Mouse (Mus musculus): ENCODE data around the gene Lima1. TPM values are rescaled to one million over a fixed set of nuclear protein-coding genes. Genes with fewer than 3 reads are reported as not detected.
"Not testable (repeated sequence)": the region's sequence is repeated elsewhere in the genome, so short reads cannot be mapped to it uniquely, and the experiment has no call there.

The Lima1 gene
- polyA plus RNA-seq, 1 experiment from 2014 or later: 92.7 TPM

DNA sequence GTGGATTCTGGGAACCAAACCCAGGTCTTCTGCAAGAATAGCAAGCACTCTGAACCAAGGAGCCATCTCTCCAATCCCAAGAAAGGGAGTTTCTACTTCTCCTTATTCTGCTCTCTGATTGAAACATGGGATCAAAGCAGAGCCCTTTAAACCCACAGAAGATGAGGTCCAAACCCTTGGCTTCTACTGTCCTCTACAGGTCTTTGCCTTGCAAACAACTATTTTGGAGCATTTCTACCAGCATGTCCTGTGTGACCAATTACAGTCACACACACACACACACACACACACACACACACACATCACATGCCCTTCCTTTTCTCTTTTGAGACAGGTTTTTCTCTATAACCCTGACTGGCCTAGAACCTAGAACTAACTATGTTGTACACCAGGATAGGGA, 21.4 kb upstream of the Lima1 start:
- H3K27me3 ChIP-seq: no peaks in the 10 kb centered on the region
- H3K9ac ChIP-seq: no peak overlapping the region
- no peak overlapping the region for H3K4me2 ChIP-seq (replicated peaks)
- H3K36me3 ChIP-seq: no peaks in the 10 kb centered on the region
- no peaks in the 10 kb centered on the region for H3K4me1 ChIP-seq
- no peak overlapping the region for H3K4me3 ChIP-seq
- peaks cover 5% of the 10 kb centered on the region; the same call in 1 of the 2 replicates for H3K9me3 ChIP-seq
- H3K27ac ChIP-seq: no peak overlapping the region
- ATAC-seq (ENCODE audit: insufficient number of reproducible peaks, insufficient read depth, low FRiP score, low TSS enrichment): no peak

DNA sequence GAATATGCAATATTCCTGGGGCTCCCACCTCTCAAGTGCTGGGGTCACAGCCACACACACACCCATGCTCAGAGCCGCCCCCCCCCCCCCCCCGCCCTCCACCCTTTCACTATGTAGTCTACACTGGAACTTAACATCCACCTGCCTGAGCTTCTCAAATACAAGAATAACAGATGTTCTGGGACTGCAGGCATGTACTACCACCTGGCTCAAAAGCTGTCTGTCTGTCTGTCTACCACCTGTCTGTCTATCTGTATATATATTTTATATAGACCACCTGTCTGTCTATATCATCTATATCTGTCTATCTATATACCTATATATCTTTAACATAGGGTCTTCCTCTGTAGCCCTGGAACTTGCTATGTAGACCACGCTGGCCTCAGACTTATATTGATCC, 16.1 kb upstream of the Lima1 start:
- Histone ChIP-seq H3K9ac (no peak overlapping the region), H3K27ac (no peak overlapping the region), H3K36me3 (no peaks in the 10 kb centered on the region), H3K9me3 (no peaks in the 10 kb centered on the region), H3K4me1 (peaks cover 11% of the 10 kb centered on the region; the same call in 1 of the 2 replicates), H3K4me2 (replicated peaks) (no peak overlapping the region), H3K27me3 (no peaks in the 10 kb centered on the region), H3K4me3 (no peak overlapping the region)
- 77% methylated on average over 3 of the region's 3 CpGs for WGBS
- no peak for ATAC-seq (ENCODE audit: insufficient number of reproducible peaks, insufficient read depth, low FRiP score, low TSS enrichment)

DNA sequence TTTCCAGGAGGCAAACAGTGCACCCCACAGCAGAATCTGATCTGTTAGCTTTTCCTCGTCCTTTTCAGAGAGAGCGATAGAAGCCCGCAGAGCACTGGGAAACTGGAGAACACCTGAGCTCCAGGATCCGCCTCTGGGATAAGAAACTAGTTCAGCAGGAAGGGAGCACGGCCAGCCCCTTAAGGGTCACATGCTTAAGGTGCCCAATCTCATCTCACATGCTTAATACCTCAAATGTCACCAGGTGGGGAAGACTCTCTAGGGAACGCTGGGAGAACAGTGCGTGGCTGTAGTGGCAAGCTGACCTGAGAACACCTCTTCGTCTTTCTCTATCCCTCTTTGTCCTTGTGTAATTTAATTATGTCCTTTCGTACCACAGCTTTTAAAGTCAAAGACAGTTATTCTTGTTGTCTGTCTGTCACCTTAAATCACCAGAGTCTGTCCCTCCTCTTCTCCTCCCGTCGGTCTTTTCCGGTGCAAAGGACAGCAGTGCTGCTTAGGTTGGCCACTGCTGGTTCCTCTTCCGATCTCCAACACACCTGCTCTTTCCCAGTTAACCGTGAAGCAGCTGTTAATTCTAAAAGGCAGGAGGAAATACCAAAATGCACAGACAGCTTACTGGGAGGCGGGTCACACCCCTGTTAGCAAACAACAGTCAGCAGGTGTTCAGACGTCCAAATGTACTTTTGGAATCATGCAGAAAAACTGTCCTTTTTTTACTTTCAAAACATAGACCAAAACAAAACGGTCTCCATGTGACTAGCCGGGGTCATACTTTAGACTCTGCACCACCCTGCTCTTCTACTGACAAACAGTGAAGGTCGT, 15.4 kb upstream of the Lima1 start:
- 48% methylated on average over 19 of the region's 19 CpGs for WGBS
- peaks cover 11% of the 10 kb centered on the region; the same call in 1 of the 2 replicates for H3K4me1 ChIP-seq
- peak overlapping the region; percentile 0; the same call in 1 of the 2 replicates for H3K4me2 ChIP-seq (replicated peaks)

DNA sequence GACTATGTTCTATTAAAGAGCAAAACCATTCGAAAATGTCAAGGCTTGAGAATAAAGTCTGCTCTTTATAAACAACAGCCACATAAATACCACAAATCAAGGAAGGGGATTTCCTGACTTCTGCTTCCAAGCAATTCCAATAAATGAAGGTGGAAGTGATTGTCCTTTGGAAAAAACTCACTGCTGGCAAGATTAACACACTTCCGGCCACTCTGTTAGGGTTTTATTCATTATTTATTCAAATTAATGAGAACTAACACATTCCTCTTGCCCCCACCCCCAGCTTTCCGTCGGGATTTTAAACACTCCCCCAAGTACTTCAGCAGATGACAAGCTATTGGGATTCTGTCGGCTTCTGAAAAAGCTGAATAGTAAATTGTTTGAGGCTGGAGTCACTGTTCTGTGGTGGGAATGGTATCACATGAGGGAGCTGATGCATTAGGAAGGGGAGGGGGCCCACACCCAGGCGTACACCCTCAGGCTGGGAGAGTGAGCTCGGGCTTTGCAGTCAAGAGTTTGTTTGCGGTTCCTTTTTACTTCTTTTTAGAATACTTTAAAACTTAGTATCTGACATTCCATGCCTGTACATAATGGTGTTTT, 14.1 kb upstream of the Lima1 start:
- Histone ChIP-seq H3K9me3 (no peaks in the 10 kb centered on the region), H3K27me3 (no peaks in the 10 kb centered on the region), H3K4me1 (peaks cover 11% of the 10 kb centered on the region; the same call in 1 of the 2 replicates), H3K4me2 (replicated peaks) (no peak overlapping the region), H3K36me3 (no peaks in the 10 kb centered on the region), H3K9ac (no peak overlapping the region), H3K27ac (no peak overlapping the region), H3K4me3 (no peak overlapping the region)
- 44% methylated on average over 8 of the region's 8 CpGs for WGBS
- no peak for ATAC-seq (ENCODE audit: insufficient number of reproducible peaks, insufficient read depth, low FRiP score, low TSS enrichment)

More for the DNA sequence above, 15.4 kb upstream of the Lima1 start:
- Histone ChIP-seq H3K4me3 (no peak overlapping the region), H3K36me3 (no peaks in the 10 kb centered on the region), H3K9me3 (no peaks in the 10 kb centered on the region), H3K27ac (no peak overlapping the region; the same call in 1 of the 2 replicates), H3K9ac (no peak overlapping the region), H3K27me3 (no peaks in the 10 kb centered on the region)
- ATAC-seq (ENCODE audit: insufficient number of reproducible peaks, insufficient read depth, low FRiP score, low TSS enrichment): no peak

DNA sequence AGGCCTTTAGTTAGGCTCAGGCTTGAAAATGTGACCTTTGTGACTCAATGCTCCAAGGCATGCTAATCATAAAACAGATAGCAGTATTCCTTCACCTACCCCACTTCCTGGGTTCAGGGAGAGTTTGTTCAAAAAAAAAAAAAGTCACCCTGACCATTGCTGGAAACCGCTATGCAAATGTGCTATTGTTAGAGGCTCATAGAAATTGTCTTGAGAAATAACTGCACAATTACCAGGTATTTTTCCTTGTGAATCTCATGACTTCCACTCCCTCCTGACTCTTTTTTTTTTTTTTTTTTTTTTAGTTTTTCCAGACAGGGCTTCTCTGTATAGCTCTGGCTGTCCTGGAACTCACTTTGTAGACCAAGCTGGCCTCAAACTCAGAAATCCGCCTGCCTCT, 11.9 kb upstream of the Lima1 start:
- H3K27ac ChIP-seq; H3K36me3 ChIP-seq; H3K9me3 ChIP-seq; ATAC-seq (ENCODE audit: insufficient number of reproducible peaks, insufficient read depth, low FRiP score, low TSS enrichment); H3K9ac ChIP-seq; H3K4me3 ChIP-seq; H3K27me3 ChIP-seq; H3K4me2 ChIP-seq (replicated peaks): not testable (repeated sequence)
- H3K4me1 ChIP-seq: peaks cover 11% of the 10 kb centered on the region; the same call in 1 of the 2 replicates
- 93% methylated on average over 2 of the region's 2 CpGs for WGBS

DNA sequence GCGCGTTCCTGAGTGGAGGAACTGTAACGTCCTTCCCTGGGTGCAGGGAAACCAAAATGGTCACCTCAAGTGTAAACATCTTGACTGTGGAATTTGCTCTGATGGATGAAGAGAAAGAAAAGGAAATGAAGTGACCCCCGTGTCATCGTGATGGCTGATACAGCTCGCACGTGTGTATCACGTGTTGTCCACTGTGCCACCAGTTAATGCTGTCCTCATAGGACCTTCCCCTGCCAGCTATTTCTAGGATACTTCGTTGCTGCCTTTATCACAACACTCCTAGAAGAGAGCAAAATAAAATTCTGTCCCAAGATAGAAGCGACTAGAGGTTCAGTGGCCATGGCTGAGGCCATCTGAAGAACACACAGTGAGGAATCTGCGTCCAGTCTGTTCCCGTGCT, 8.8 kb upstream of the Lima1 start:
- no peak for ATAC-seq (ENCODE audit: insufficient number of reproducible peaks, insufficient read depth, low FRiP score, low TSS enrichment)
- H3K9ac ChIP-seq: no peak overlapping the region

DNA sequence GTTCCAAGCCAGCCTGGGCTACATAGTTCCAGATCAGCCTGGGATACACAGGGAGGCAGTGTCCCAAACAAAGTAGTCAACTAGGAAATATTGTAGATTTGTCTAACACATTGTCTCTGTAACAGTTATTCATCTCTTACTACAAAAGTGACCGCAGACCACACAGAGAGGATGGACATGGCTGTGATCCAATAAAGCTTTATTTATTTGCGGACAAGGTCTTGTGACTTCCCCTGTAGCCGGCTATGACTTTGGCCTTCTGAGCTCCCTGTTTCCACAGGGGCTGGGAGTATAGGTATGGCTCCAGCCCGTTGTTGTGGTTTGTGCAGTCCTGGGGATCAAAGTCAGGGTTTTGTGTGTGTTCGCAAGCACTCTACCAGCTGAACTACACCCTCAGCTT, 3.3 kb upstream of the Lima1 start:
- no peaks in the 10 kb centered on the region for H3K27me3 ChIP-seq
- H3K9me3 ChIP-seq: no peaks in the 10 kb centered on the region
- no peak overlapping the region for H3K4me3 ChIP-seq
- no peak overlapping the region for H3K9ac ChIP-seq
- no peak for ATAC-seq (ENCODE audit: insufficient number of reproducible peaks, insufficient read depth, low FRiP score, low TSS enrichment)
- no peak overlapping the region for H3K27ac ChIP-seq
- WGBS: 93% methylated on average over 5 of the region's 5 CpGs
- peaks cover 11% of the 10 kb centered on the region for H3K4me1 ChIP-seq
- H3K36me3 ChIP-seq: no peaks in the 10 kb centered on the region
- H3K4me2 ChIP-seq (replicated peaks): no peak overlapping the region

More for the DNA sequence above, 8.8 kb upstream of the Lima1 start:
- 88% methylated on average over 12 of the region's 12 CpGs for WGBS
- no peaks in the 10 kb centered on the region for H3K27me3 ChIP-seq
- no peak overlapping the region for H3K4me3 ChIP-seq
- H3K4me2 ChIP-seq (replicated peaks): no peak overlapping the region
- H3K27ac ChIP-seq: no peak overlapping the region
- no peaks in the 10 kb centered on the region for H3K36me3 ChIP-seq
- H3K4me1 ChIP-seq: no peaks in the 10 kb centered on the region
- no peaks in the 10 kb centered on the region for H3K9me3 ChIP-seq

DNA sequence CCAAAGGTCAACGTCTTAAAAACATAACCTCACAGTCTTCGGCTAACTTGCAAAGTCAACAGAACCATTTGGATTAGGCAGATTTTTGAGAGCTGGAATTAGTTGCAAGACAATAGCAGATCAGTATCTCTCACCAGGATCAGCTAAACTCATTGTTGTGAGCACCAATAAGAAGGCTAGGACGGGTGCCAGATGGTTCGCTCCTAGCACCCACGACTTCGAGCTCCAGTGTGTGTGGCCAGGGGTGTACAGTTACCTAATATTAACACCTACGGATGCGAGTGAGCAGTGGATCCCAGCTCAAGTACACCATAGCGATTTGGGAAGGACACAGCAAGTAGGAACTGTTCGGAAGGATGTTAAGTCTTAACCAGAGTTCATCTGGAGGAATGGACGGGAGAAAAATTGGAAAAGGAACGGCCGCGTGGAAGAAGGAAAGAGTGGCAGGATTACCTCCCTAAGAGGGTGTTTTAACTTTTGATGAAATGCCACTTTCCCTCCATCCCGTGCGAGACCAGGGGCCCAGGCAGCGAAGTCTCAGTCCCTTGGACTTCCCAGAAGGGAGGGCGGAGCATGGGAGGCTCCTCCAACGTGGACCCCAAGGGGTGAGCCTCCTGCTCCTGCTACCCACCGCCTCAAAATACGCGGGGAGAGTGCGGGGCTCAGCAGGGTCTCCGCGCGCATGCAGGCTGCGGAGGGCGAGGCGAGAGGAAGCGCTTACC, 483 bp downstream of the Lima1 start:
- H3K4me2 ChIP-seq (replicated peaks): peak overlapping the region; percentile 97
- H3K4me3 ChIP-seq: peak overlapping the region; percentile 71
- no peaks in the 10 kb centered on the region for H3K27me3 ChIP-seq

DNA sequence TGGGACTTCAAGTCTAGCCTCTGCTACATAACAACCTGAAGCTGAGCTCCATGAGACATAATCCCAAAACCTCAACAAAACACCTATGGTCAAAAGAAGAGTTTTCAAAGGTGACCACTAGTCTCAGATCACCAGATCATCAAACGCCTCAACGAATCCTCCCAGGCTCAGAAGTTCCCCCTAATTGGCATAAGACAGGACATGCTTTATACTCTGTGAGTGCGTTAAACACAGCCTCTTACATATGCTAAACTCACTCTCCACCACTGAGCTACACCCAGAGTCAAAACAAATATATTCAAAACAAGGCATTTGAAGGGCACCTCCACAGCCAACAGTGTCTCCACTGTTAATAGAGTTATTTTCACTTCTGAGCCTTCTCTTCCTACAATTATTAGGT, 2.7 kb downstream of the Lima1 start:
- ATAC-seq (ENCODE audit: insufficient number of reproducible peaks, insufficient read depth, low FRiP score, low TSS enrichment): no peak
- H3K27ac ChIP-seq: no peak overlapping the region
- H3K4me1 ChIP-seq: peaks cover 11% of the 10 kb centered on the region
- H3K4me3 ChIP-seq: no peak overlapping the region
- no peaks in the 10 kb centered on the region for H3K9me3 ChIP-seq
- 80% methylated on average over 3 of the region's 3 CpGs for WGBS
- H3K4me2 ChIP-seq (replicated peaks): no peak overlapping the region
- H3K27me3 ChIP-seq: no peaks in the 10 kb centered on the region
- H3K9ac ChIP-seq: no peak overlapping the region
- no peaks in the 10 kb centered on the region for H3K36me3 ChIP-seq

More for the DNA sequence above, 483 bp downstream of the Lima1 start:
- no peak overlapping the region for H3K27ac ChIP-seq
- peak; percentile 69; the same call in 1 of the 2 replicates for ATAC-seq (ENCODE audit: insufficient number of reproducible peaks, insufficient read depth, low FRiP score, low TSS enrichment)
- peak overlapping the region; percentile 56 for H3K9ac ChIP-seq
- WGBS: 4% methylated on average over 30 of the region's 30 CpGs
- H3K4me1 ChIP-seq: peaks cover 11% of the 10 kb centered on the region
- H3K9me3 ChIP-seq: no peaks in the 10 kb centered on the region
- no peaks in the 10 kb centered on the region for H3K36me3 ChIP-seq

DNA sequence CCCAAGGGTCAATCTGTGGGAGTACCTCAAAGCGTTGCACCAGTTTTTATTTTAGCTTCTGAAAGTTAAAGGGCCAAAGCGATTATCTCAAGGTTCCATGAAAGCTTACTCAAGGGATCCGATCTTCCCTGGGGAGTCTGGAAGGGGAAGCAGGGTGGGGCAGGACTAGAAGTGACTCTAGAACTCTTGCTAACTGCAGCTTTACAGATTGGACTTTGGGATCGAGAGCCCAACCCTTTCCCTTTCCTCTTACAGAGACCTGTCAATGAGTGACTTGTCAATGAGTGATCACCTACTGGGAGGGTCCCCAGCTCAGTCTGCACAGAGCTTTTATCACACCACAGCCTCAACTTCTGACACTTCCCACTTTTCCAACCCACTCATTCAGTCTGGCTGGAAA, 7.6 kb downstream of the Lima1 start:
- WGBS: 78% methylated on average over 4 of the region's 4 CpGs
- Histone ChIP-seq H3K4me1 (no peaks in the 10 kb centered on the region), H3K27me3 (no peaks in the 10 kb centered on the region), H3K9me3 (no peaks in the 10 kb centered on the region), H3K9ac (no peak overlapping the region), H3K4me2 (replicated peaks) (no peak overlapping the region), H3K36me3 (no peaks in the 10 kb centered on the region), H3K27ac (no peak overlapping the region), H3K4me3 (no peak overlapping the region)
- ATAC-seq (ENCODE audit: insufficient number of reproducible peaks, insufficient read depth, low FRiP score, low TSS enrichment): no peak

DNA sequence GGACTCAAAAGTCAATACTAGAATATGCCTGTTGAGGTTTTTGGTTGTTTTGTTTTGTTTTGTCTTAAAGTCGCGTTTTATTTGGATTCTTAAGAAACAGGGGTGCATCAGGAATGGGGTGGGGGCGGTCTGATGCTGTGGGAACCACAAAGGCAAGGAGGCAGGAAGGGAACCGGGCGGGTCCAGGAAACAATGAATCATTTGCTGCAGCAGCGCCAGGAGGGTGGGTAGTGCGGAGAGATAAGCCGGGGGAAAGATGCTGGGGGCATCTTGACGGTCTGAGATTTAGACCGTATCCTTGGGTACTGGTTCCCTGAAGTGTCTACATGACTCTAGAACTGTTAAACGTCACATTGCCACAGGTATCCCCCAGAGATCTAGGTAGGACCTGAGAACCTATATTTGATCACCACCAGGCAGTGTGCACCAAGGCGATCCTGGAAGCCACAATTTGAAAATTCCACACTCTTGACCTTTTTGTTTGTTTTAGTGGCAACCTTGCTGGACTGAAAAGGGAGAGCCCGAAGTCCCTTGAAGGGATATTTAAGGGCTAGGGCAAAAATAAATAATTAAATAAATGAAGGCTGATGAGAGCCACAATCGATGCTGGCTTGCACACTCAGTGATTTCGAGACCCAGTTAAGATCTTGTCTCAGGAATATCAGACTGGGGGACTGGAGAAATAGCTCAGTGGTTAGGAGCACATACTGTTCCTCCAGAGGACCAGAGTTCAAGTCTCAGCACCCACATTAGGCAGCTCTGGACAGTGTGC, 8.6 kb downstream of the Lima1 start:
- H3K27ac ChIP-seq: no peak overlapping the region
- no peak overlapping the region for H3K4me3 ChIP-seq
- H3K4me2 ChIP-seq (replicated peaks): no peak overlapping the region
- no peak for ATAC-seq (ENCODE audit: insufficient number of reproducible peaks, insufficient read depth, low FRiP score, low TSS enrichment)
- H3K9ac ChIP-seq: no peak overlapping the region
- H3K9me3 ChIP-seq: no peaks in the 10 kb centered on the region
- no peaks in the 10 kb centered on the region for H3K36me3 ChIP-seq
- WGBS: 74% methylated on average over 15 of the region's 15 CpGs
- no peaks in the 10 kb centered on the region for H3K27me3 ChIP-seq
- no peaks in the 10 kb centered on the region for H3K4me1 ChIP-seq
